Mouse (Mus musculus) thymus, adult 2 months (tissue): ENCODE data around the gene Sfta2. TPM values are rescaled to one million over a fixed set of nuclear protein-coding genes. Genes with fewer than 3 reads are reported as not detected.

Experiments used
- DNase-seq: peaks from one replicate; pipeline ENCODE4 v3.0.0; 2021
- H3K27ac ChIP-seq: fragments of 200-500 bp; 2 replicates; pipeline ENCODE4 v1.5.1; 2012; ENCODE audit warnings: low read length, control low read depth; ENCODE audit not compliant: control insufficient read depth, insufficient read depth
- H3K27me3 ChIP-seq: fragments of 200-500 bp; 2 replicates; pipeline ENCODE4 v1.6.1; 2012; ENCODE audit warnings: mild to moderate bottlenecking, low read length, moderate library complexity, mixed read lengths; ENCODE audit not compliant: control insufficient read depth, insufficient read depth
- H3K36me3 ChIP-seq: fragments of 200-500 bp; 2 replicates; pipeline ENCODE4 v1.6.1; 2012; ENCODE audit warnings: mild to moderate bottlenecking, low read length, moderate library complexity; ENCODE audit not compliant: control insufficient read depth, insufficient read depth
- H3K4me1 ChIP-seq: fragments of 200-500 bp; replicated peaks from 2 replicates; pipeline ENCODE4 v1.6.1; 2012; ENCODE audit warnings: low read length; ENCODE audit not compliant: control insufficient read depth, insufficient read depth
- H3K4me3 ChIP-seq: fragments of 200-500 bp; 2 replicates; pipeline ENCODE4 v1.5.1; 2012; ENCODE audit warnings: mild to moderate bottlenecking, low read length, control low read depth, moderate library complexity; ENCODE audit not compliant: control insufficient read depth, insufficient read depth
- CTCF ChIP-seq: fragments of 200-500 bp; IDR thresholded peaks from 2 replicates; pipeline ENCODE4 v1.5.1; 2012; ENCODE audit warnings: mild to moderate bottlenecking, control low read depth, low read length, moderate library complexity, borderline replicate concordance; ENCODE audit not compliant: control insufficient read depth, poor library complexity, insufficient read depth; ENCODE audit errors: extremely low read depth
- POLR2A ChIP-seq: fragments of 200-500 bp; IDR thresholded peaks from 2 replicates; pipeline ENCODE4 v1.6.1; 2012; ENCODE audit warnings: mild to moderate bottlenecking, low read length, control low read depth, moderate library complexity; ENCODE audit not compliant: control insufficient read depth, poor library complexity, insufficient read depth; ENCODE audit errors: extremely low read depth
- WGBS: fragments of 180-500 bp; shearing (Covaris S2); methylation state at CpG from one replicate; pipeline ENCODE4 v1.1.7; 2018; 5-methylcytosine and 5-hydroxymethylcytosine counted together
- polyA plus RNA-seq: library from polyadenylated mRNA; depleted of rRNA; stranded (reverse); fragments of >200 nt; gene quantifications from 2 replicates; pipeline ENCODE4 v1.2.3, GENCODE M21; 2012

Sfta2 gene
- polyA plus RNA-seq, 1 experiment = 1.3 TPM

DNA sequence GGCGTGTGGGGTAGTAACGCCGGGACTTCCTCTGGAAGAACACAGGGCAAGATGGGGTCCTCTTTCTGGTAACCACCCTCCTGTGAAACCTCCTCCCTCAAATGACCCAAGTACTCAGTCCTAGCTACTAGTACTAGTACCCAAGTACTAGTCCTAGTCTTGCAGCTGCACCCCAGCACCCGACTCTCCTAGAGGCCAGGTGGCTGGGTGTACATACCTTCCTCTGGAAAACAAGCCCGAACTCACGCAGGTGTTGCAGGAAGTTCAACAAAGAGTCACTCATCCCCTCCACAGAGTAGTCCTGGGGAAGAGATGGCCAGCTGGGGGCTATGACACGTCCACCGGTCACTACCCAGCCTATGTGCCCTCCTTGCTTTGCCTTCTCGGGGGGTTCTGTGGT lies 68.4 kb downstream of the Sfta2 start:
- WGBS = 80% methylated on average over 9 of the region's 9 CpGs
- Histone ChIP-seq H3K4me1 (peaks cover 51% of the 10 kb centered on the region), H3K36me3 (peaks cover 3% of the 10 kb centered on the region; the same call in 1 of the 2 replicates), H3K27ac (peak overlapping the region; percentile 99), H3K27me3 (no peaks in the 10 kb centered on the region), H3K4me3 (peak overlapping the region; percentile 31)
- TF ChIP-seq POLR2A (no peak), CTCF (no peak)
- DNase-seq = peak; percentile 53

GRCm38 (mm10) chr17:35671846-35672245 lies 70.5 kb downstream of the Sfta2 start:
- H3K36me3 ChIP-seq = peaks cover 3% of the 10 kb centered on the region; the same call in 1 of the 2 replicates
- H3K4me1 ChIP-seq = peaks cover 40% of the 10 kb centered on the region
- 21% methylated on average over 6 of the region's 6 CpGs for WGBS
- H3K4me3 ChIP-seq = peak overlapping the region; percentile 14; the same call in 1 of the 2 replicates
- peak overlapping the region; percentile 100 for H3K27ac ChIP-seq
- no peak for TF ChIP-seq CTCF
- no peak for TF ChIP-seq POLR2A
- DNase-seq = peak; percentile 81
- H3K27me3 ChIP-seq = no peaks in the 10 kb centered on the region

DNA sequence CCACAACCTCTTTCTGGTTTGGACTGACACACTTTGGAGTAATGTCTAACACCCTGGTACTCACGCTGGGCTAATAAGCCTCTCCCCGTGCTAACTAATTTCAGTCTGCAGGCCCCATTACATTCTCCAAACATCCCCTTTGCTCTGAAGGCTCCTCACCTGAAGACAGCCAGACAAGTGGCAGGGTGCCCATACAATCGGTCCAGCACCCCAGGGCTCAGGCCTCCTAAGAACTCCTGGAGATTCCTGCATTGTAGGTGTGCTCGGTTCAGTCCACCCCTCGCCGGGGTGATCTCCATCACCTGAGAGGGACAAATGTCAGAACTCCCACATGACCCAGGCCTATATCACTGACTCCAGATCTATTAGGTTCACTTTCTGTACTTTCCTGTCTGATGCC lies 71.2 kb downstream of the Sfta2 start:
- H3K4me3 ChIP-seq = peak overlapping the region; percentile 44
- TF ChIP-seq POLR2A (no peak), CTCF (no peak)

GRCm38 (mm10) chr17:35673416-35674035 lies 72.2 kb downstream of the Sfta2 start, which contains the start of gene Gtf2h4:
Gene Gtf2h4 (minus strand): TSS chr17:35673739.
- TF ChIP-seq CTCF (no peak), POLR2A (0 out of 2 replicates have a peak, but pooled peaks have one; percentile 35)
- H3K36me3 ChIP-seq = peaks cover 3% of the 10 kb centered on the region; the same call in 1 of the 2 replicates
- 2% methylated on average over 23 of the region's 23 CpGs for WGBS
- DNase-seq = peak; percentile 91
- peak within 1 kb of the TSS; percentile 100 for H3K27ac ChIP-seq
- H3K4me3 ChIP-seq = peak within 1 kb of the TSS; percentile 90
- H3K27me3 ChIP-seq = no peaks in the 10 kb centered on the region
- peaks cover 33% of the 10 kb centered on the region for H3K4me1 ChIP-seq

More for the DNA sequence above, 71.2 kb downstream of the Sfta2 start:
- Histone ChIP-seq H3K27me3 (no peaks in the 10 kb centered on the region), H3K36me3 (peaks cover 3% of the 10 kb centered on the region; the same call in 1 of the 2 replicates), H3K4me1 (peaks cover 39% of the 10 kb centered on the region), H3K27ac (peak overlapping the region; percentile 100)
- DNase-seq = peak; percentile 14
- 94% methylated on average over 6 of the region's 6 CpGs for WGBS

- no peaks in the 10 kb centered on the region; the same call in 1 of the 2 replicates for H3K27me3 ChIP-seq
- no peak for DNase-seq
- 73% methylated on average over 6 of the region's 6 CpGs for WGBS
Observed at GRCm38 (mm10) chr17:35680591-35680990, 79.2 kb downstream of the Sfta2 start.

DNA sequence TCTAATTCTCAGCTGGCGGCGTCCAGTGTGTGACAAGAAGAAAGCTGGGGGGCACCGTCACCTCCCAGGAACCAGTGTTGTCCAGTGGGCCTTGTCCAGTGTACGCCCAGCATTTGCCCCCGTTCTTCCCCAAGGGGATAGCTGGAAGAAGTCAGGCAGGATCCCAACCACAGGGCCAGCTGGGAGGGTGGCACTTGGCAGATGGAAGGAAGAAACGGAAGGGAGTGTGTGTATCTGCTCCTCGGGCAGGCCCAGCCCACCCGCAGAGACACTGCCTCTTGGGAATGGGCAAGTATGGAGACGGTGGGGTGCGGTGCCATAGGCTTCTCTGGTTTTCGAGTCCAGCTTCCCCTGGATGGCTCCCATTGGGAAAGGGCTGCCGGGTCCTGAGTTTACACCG lies 80.6 kb downstream of the Sfta2 start:
- H3K27ac ChIP-seq = no peak overlapping the region
- no peaks in the 10 kb centered on the region for H3K36me3 ChIP-seq
- H3K4me1 ChIP-seq = 0 out of 2 replicates have a peak, but pooled peaks cover 2% of the 10 kb centered on the region
- no peaks in the 10 kb centered on the region; the same call in 1 of the 2 replicates for H3K27me3 ChIP-seq
- DNase-seq = no peak
- 92% methylated on average over 13 of the region's 13 CpGs for WGBS
- TF ChIP-seq POLR2A = no peak
- TF ChIP-seq CTCF = no peak
- no peak overlapping the region for H3K4me3 ChIP-seq

More at GRCm38 (mm10) chr17:35680591-35680990, 79.2 kb downstream of the Sfta2 start:
- no peaks in the 10 kb centered on the region for H3K36me3 ChIP-seq
- no peak for TF ChIP-seq POLR2A
- TF ChIP-seq CTCF = no peak
- no peaks in the 10 kb centered on the region for H3K4me1 ChIP-seq
- no peak overlapping the region for H3K4me3 ChIP-seq
- no peak overlapping the region for H3K27ac ChIP-seq

GRCm38 (mm10) chr17:35685061-35685460 lies 83.7 kb downstream of the Sfta2 start:
- TF ChIP-seq POLR2A (no peak), CTCF (no peak)
- Histone ChIP-seq H3K4me3 (no peak overlapping the region), H3K4me1 (peaks cover 7% of the 10 kb centered on the region; the same call in 1 of the 2 replicates), H3K27ac (no peak overlapping the region), H3K36me3 (no peaks in the 10 kb centered on the region), H3K27me3 (no peaks in the 10 kb centered on the region; the same call in 1 of the 2 replicates)
- no peak for DNase-seq
- 72% methylated on average over 9 of the region's 9 CpGs for WGBS
